10 mouse cellular contexts compared by ENCODE assay signal in genomic region chr13:92703241-92704027, GRCm38 (mm10).
DNase-seq lines count a peak whose midpoint lies in the region; ATAC-seq and TF ChIP-seq lines count a peak whose summit lies in the region.
"Had no signal": no experiment of that assay in that cellular context is flagged by ENCODE, and none has a peak within 500 bp of the region (broad histone marks: within the 10 kb centered on the region; RNA-seq: fewer than 3 reads in every experiment).

No protein-coding gene starts in this region.

- no peak overlapping the region for H3K4me2 ChIP-seq in kidney, embryonic 14.5 days (replicated peaks; ENCODE audit: low read depth, low read length)
- H3K4me2 ChIP-seq in midbrain, postnatal 0 days (ENCODE audit: low read depth, low read length, poor library complexity, severe bottlenecking) = no peak overlapping the region

- no peak for DNase-seq in kidney, adult 2 months
- DNase-seq in embryo, embryonic 10.5 days (ENCODE audit: low spot score) = peak; percentile 76
- DNase-seq in heart, adult 9 months (ENCODE audit: low spot score in 2 of 2) = peak; percentile 31 to 35
- peak; percentile 81 for DNase-seq in left cerebral cortex, adult 11 months (ENCODE audit: low spot score)
- peak; percentile 87 for DNase-seq in midbrain, postnatal 0 days (ENCODE audit: low spot score)
- DNase-seq in thymus, adult 18-20 months = peak; percentile 39 to 66

- no peaks in the 10 kb centered on the region for H3K36me3 ChIP-seq in kidney, adult 2 months (ENCODE audit: control insufficient read depth, insufficient read depth, low read length)
- H3K36me3 ChIP-seq in kidney, embryonic 14.5 days (ENCODE audit: control insufficient read depth, insufficient read depth, low read length) = peaks cover 14% of the 10 kb centered on the region; the same call in 1 of the 2 replicates
- H3K36me3 ChIP-seq in midbrain, postnatal 0 days (ENCODE audit: insufficient read depth, low read length) = peaks cover 20% of the 10 kb centered on the region

- WGBS in kidney, adult 2 months = 83% methylated on average over 8 of the region's 8 CpGs
- 66% methylated on average over 8 of the region's 8 CpGs for WGBS in kidney, embryonic 14.5 days
- WGBS in midbrain, postnatal 0 days = 38% methylated on average over 8 of the region's 8 CpGs

- no peak overlapping the region for H3K9ac ChIP-seq in kidney, embryonic 14.5 days (ENCODE audit: low read depth, low read length)
- H3K9ac ChIP-seq in midbrain, postnatal 0 days (replicated peaks; ENCODE audit: low read length, poor library complexity, severe bottlenecking) = no peak overlapping the region

- no peak for TF ChIP-seq POLR2A in kidney, adult 2 months (IDR thresholded peaks at IDR 0.05; ENCODE audit: low read depth, low read length)

- no peak overlapping the region for H3K4me3 ChIP-seq in kidney, adult 2 months (ENCODE audit: insufficient read depth, low read depth, low read length)
- H3K4me3 ChIP-seq in kidney, embryonic 14.5 days (ENCODE audit: low read length) = no peak overlapping the region
- no peak overlapping the region for H3K4me3 ChIP-seq in midbrain, postnatal 0 days (ENCODE audit: low read depth, low read length)
- H3K4me3 ChIP-seq: erythroblast, embryonic 14.5 days had no signal

- ATAC-seq in kidney, embryonic 14.5 days (ENCODE audit: low FRiP score, low TSS enrichment) = no peak
- peak; percentile 71 for ATAC-seq in midbrain, postnatal 0 days (ENCODE audit: low FRiP score)
- ATAC-seq in megakaryocyte progenitor cell, adult 5-6 weeks (replicated peaks; ENCODE audit: poor library complexity) = no peak

- 0 out of 2 replicates have a peak, but pooled peaks have one; percentile 6 for TF ChIP-seq CTCF in kidney, adult 2 months (conservative IDR thresholded peaks at IDR 0.05; ENCODE audit: insufficient read depth, insufficient read length, low read depth, low read length)
- TF ChIP-seq CTCF in midbrain, postnatal 0 days (IDR thresholded peaks at IDR 0.05) = no peak

- peaks cover 7% of the 10 kb centered on the region for H3K4me1 ChIP-seq in kidney, adult 2 months (ENCODE audit: control insufficient read depth, insufficient read depth, low read length)
- H3K4me1 ChIP-seq in kidney, embryonic 14.5 days (ENCODE audit: control insufficient read depth, insufficient read depth, low read length) = no peaks in the 10 kb centered on the region
- H3K4me1 ChIP-seq in midbrain, postnatal 0 days (ENCODE audit: insufficient read depth, low read length) = no peaks in the 10 kb centered on the region

- no peaks in the 10 kb centered on the region for H3K9me3 ChIP-seq in kidney, embryonic 14.5 days (ENCODE audit: control insufficient read depth, low read length)
- no peaks in the 10 kb centered on the region for H3K9me3 ChIP-seq in midbrain, postnatal 0 days (ENCODE audit: low read length)

- H3K27me3 ChIP-seq in kidney, adult 2 months (replicated peaks; ENCODE audit: control insufficient read depth, insufficient read depth, low read length) = no peaks in the 10 kb centered on the region
- H3K27me3 ChIP-seq in kidney, embryonic 14.5 days (ENCODE audit: control insufficient read depth, insufficient read depth, low read length) = no peaks in the 10 kb centered on the region
- H3K27me3 ChIP-seq in midbrain, postnatal 0 days (ENCODE audit: insufficient read depth, low read length) = no peaks in the 10 kb centered on the region

- no peak overlapping the region for H3K27ac ChIP-seq in kidney, adult 2 months (ENCODE audit: insufficient read depth, low read depth, low read length)
- no peak overlapping the region for H3K27ac ChIP-seq in kidney, embryonic 14.5 days (ENCODE audit: low read depth, low read length)
- H3K27ac ChIP-seq in midbrain, postnatal 0 days (ENCODE audit: low read depth, low read length) = no peak overlapping the region
- H3K27ac ChIP-seq: macrophage had no signal
